Mouse (Mus musculus): ENCODE measurements around the gene Mycs.

Mycs gene

DNA sequence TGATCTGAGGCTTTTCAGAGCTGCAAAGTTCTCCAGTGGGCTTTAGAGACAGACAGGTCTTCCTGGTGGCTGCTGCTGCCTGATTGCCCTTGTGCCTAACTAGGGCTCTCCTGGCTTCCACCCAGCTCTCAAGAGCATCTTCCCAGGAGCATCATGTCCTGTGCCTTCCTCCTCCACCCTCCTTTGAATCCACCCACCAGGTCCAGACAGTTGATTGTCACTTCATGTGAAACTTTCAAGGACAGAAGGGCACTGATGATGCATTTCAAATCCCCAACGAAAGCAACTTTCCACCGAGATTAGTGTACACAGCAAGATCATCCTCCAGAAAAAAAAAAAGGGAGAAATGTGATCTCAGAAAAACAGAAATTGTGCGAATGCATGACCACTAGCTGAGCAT, at the start of gene Mycs:
Gene Mycs (minus strand): TSS at position 101 of the 400 bp plus-strand sequence.
- 89% methylated on average over 3 of the region's 3 CpGs for WGBS

- 3% methylated on average over 24 of the region's 24 CpGs for WGBS
These were observed 1.0 kb downstream of the Mycs start for GRCm38 (mm10) chrX:5468022-5468421.

All from cerebral cortex, adult 2 months (tissue).